Mouse (Mus musculus) liver, postnatal 0 days (tissue): ENCODE results near the gene Sppl2a.

Source experiments
- CTCF ChIP-seq: sonication (generic); IDR thresholded peaks from 2 replicates; pipeline ENCODE4 v1.5.1; 2016; ENCODE audit warnings: antibody characterized with exemption, low read depth
- EP300 ChIP-seq: IDR thresholded peaks from 2 replicates; pipeline ENCODE4 v1.6.1; 2016; ENCODE audit warnings: antibody characterized with exemption, low read depth, mild to moderate bottlenecking

- TF ChIP-seq EP300 (no peak), CTCF (no peak)
Measured at GRCm38 (mm10) chr2:126977428-126977827, 44.4 kb upstream of the Sppl2a start.
